Mouse (Mus musculus) midbrain, embryonic 10.5 days (tissue): Measurements from ENCODE around the gene Ccdc142. TPM values are rescaled to one million over a fixed set of nuclear protein-coding genes. Genes with fewer than 3 reads are reported as not detected.

Source experiments
- microRNA counts: library from miRNA; unstranded; fragments of <30 nt; microRNA quantifications from one replicate; lab custom pipeline; 2017
- microRNA-seq: library from miRNA; unstranded; fragments of <30 nt; microRNA quantifications from one replicate; pipeline ENCODE4, GENCODE M21; 2017
- polyA plus RNA-seq: library from polyadenylated mRNA; unstranded; fragments of >200 nt; fragmentation: Nextera tagmentation; extraction: Ambion mirVana; gene quantifications from 2 replicates; pipeline ENCODE4 v1.2.1, GENCODE M21; 2016

The Ccdc142 gene
- polyA plus RNA-seq, 1 experiment from 2014 or later: 2.0 TPM

MicroRNA genes within 50 kb of the gene (microRNA counts, 519-probe panel; counts per million panel counts)
- not detected for microRNA mmu-miR-3470a+mmu-miR-3470b (lab: Ali Mortazavi, UCI)

Small RNAs within 50 kb of the gene (microRNA-seq; reads per million reads assigned to microRNA genes)
- gene Mir3470a: not detected

Other genes with a start within 250 kb of the Ccdc142 start
- 2.0 and 2.4 TPM in 2 replicates for gene Sema4f, start 161.8 kb upstream of the Ccdc142 start, polyA plus RNA-seq
- gene M1ap, start 154.7 kb upstream of the Ccdc142 start, polyA plus RNA-seq: 0.09 and 0.23 TPM in 2 replicates
- 8.8 and 9.9 TPM in 2 replicates for gene Dok1, start 68.1 kb upstream of the Ccdc142 start, polyA plus RNA-seq
- gene Loxl3, start 67.4 kb upstream of the Ccdc142 start, polyA plus RNA-seq: 7.9 and 9.3 TPM in 2 replicates
- 162 and 175 TPM in 2 replicates for gene Aup1, start 47.1 kb upstream of the Ccdc142 start, polyA plus RNA-seq
- 79.7 and 82.7 TPM in 2 replicates for gene Htra2, start 46.3 kb upstream of the Ccdc142 start, polyA plus RNA-seq
- gene Dqx1, start 43.8 kb upstream of the Ccdc142 start, polyA plus RNA-seq: 1.8 and 2.0 TPM in 2 replicates
- 0.79 TPM in 1 of 2 replicates, not detected in the other for gene Tlx2, start 31.3 kb upstream of the Ccdc142 start, polyA plus RNA-seq
- 36.5 and 37.7 TPM in 2 replicates for gene Pcgf1, start 23.7 kb upstream of the Ccdc142 start, polyA plus RNA-seq
- 0.29 and 0.73 TPM in 2 replicates for gene Lbx2, start 15.2 kb upstream of the Ccdc142 start, polyA plus RNA-seq
- gene Gm42688, start within 50 bp of the Ccdc142 start, polyA plus RNA-seq: 2.4 and 3.1 TPM in 2 replicates
- 148 and 153 TPM in 2 replicates for gene Mrpl53, start 7.4 kb downstream of the Ccdc142 start, polyA plus RNA-seq
- 31.8 and 33.7 TPM in 2 replicates for gene Mogs, start 13.9 kb downstream of the Ccdc142 start, polyA plus RNA-seq
- gene Wbp1, start 20.0 kb downstream of the Ccdc142 start, polyA plus RNA-seq: 138 and 180 TPM in 2 replicates
- 18.2 and 18.7 TPM in 2 replicates for gene Ino80b, start 23.8 kb downstream of the Ccdc142 start, polyA plus RNA-seq
- 35.3 and 39.7 TPM in 2 replicates for gene Rtkn, start 33.9 kb downstream of the Ccdc142 start, polyA plus RNA-seq
- 13.0 and 14.6 TPM in 2 replicates for gene Wdr54, start 54.8 kb downstream of the Ccdc142 start, polyA plus RNA-seq
- 1.9 and 2.0 TPM in 2 replicates for gene 1700003E16Rik, start 54.8 kb downstream of the Ccdc142 start, polyA plus RNA-seq
- gene Dctn1, start 64.3 kb downstream of the Ccdc142 start, polyA plus RNA-seq: 105 and 128 TPM in 2 replicates
- 0.67 and 0.79 TPM in 2 replicates for gene Slc4a5, start 118.2 kb downstream of the Ccdc142 start, polyA plus RNA-seq
- gene Mthfd2, start 224.3 kb downstream of the Ccdc142 start, polyA plus RNA-seq: 53.2 and 64.0 TPM in 2 replicates
- 60.4 and 61.5 TPM in 2 replicates for gene Mob1a, start 224.4 kb downstream of the Ccdc142 start, polyA plus RNA-seq
- gene Bola3, start 247.5 kb downstream of the Ccdc142 start, polyA plus RNA-seq: 152 and 156 TPM in 2 replicates